Mouse (Mus musculus) lung, postnatal 14 days (tissue): ENCODE data around the gene Polr1c.

Source experiments
- DNase-seq: peaks from one replicate; pipeline ENCODE4 v3.0.0; 2021

The Polr1c gene

DNA sequence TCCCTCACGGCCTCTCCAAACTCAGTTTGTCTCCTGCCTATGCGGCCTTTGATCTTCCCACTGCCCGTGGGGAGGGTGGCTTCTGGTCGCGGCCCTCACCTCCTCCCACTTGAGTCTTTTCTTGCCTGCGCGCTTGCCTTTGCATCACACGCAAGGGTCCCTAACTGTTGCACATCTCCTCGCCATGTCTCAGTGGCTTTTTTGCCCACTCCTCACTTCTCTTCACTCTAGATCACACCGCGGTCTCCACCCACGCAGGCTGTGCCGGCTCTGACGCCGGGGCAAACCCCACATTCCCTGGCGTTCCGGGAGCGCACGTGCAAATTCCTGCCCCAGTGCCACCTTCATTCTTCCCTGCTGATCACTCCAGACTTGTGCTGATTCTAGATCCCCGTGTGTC, 44.8 kb downstream of the Polr1c start:
- DNase-seq, result peak; percentile 29

DNA sequence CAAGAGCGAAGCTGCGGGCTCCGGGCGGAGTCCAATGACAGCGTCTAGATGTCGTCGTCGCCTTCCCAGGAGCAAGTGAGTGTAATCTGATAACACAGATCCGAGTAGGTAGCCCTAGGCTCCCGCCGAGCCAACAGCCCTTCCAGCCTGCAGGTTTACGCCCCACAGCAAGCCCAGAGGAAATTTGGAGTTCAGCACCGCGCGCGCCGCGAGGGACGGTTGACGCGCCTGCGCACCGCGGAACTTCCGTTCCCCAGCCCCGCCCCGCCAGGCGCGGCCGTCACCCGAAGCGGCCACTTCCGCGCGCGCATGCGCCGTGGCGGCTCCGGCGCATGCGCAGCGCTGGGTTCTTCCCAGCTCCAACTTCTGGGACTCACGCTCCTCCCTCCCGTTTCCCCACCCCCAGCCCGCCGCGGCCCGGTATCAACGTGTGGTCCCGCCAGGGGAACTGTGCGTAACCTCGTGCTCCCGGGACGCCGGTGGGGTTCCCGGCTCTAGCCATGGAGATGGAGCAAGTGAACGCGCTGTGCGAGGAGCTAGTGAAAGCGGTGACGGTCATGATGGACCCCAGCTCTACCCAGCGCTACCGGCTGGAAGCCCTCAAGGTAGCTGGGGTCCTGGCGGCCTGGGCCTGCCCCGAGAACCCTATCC, 45.3 kb downstream of the Polr1c start, which contains the start of the genes Polh and Xpo5:
Gene Polh, minus strand, starts transcription at position 225 of the 651 bp plus-strand sequence.
Gene Xpo5, plus strand, starts transcription at position 362 of the 651 bp plus-strand sequence.
- peak; percentile 92 for DNase-seq

DNA sequence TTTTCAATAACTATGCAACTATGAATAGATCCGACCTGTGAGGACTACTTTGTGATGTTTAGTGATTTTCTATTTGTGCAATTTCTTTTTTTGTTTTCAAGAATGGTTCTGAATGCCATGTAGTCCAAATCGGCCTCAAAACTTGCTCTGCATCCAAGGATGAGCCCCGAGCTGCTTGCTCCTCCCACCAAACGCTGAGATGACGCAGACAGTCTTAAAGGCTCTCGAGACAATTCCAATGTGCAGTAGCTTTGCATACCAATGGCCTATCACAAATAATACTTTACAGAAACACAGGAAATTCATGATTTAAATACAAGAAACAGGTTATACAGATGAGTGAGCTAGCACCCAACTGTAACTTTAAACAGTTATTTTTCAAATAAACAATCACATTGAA, 46.7 kb downstream of the Polr1c start:
- DNase-seq, result no peak
